Mouse (Mus musculus) kidney, adult 11 months (tissue): ENCODE results near the gene Upk2.

Source experiments
- DNase-seq: peaks from one replicate; pipeline ENCODE4 v3.0.0; 2022

Upk2 gene

GRCm38 (mm10) chr9:44487441-44487840, 32.7 kb upstream of the Upk2 start:
- DNase-seq: peak; percentile 91

- peak; percentile 75 for DNase-seq
These were observed 32.1 kb upstream of the Upk2 start for GRCm38 (mm10) chr9:44486741-44487421.

- DNase-seq: peak; percentile 79
These were observed 31.6 kb upstream of the Upk2 start for GRCm38 (mm10) chr9:44486335-44486734.

- DNase-seq: peak; percentile 69
These were observed 30.9 kb upstream of the Upk2 start for GRCm38 (mm10) chr9:44485516-44486161.

GRCm38 (mm10) chr9:44485105-44485515, 30.3 kb upstream of the Upk2 start:
- DNase-seq: peak; percentile 47

- DNase-seq: peak; percentile 33
These were observed 29.7 kb upstream of the Upk2 start for GRCm38 (mm10) chr9:44484311-44485104.

- DNase-seq: peak; percentile 87
These were observed 28.8 kb upstream of the Upk2 start for GRCm38 (mm10) chr9:44483510-44484044.

- no peak for DNase-seq
These were observed 28.3 kb upstream of the Upk2 start for GRCm38 (mm10) chr9:44483041-44483509.

- peak; percentile 93 for DNase-seq
These were observed 27.8 kb upstream of the Upk2 start, which contains the start of gene Bcl9l for GRCm38 (mm10) chr9:44482552-44482951. Gene Bcl9l, plus strand, starts transcription at chr9:44482825.

GRCm38 (mm10) chr9:44482112-44482511, 27.3 kb upstream of the Upk2 start:
- no peak for DNase-seq

- peak; percentile 86 for DNase-seq
These were observed 25.1 kb upstream of the Upk2 start for GRCm38 (mm10) chr9:44479628-44480428.

GRCm38 (mm10) chr9:44478959-44479605, 24.3 kb upstream of the Upk2 start:
- peak; percentile 85 for DNase-seq

GRCm38 (mm10) chr9:44478229-44478921, 23.6 kb upstream of the Upk2 start:
- peak; percentile 73 for DNase-seq

GRCm38 (mm10) chr9:44477339-44478228, 22.8 kb upstream of the Upk2 start:
- peak; percentile 81 for DNase-seq

- no peak for DNase-seq
These were observed 21.2 kb upstream of the Upk2 start for GRCm38 (mm10) chr9:44475936-44476335.

- DNase-seq: no peak
These were observed 19.6 kb upstream of the Upk2 start for GRCm38 (mm10) chr9:44474327-44474726.

- no peak for DNase-seq
These were observed 18.4 kb upstream of the Upk2 start for GRCm38 (mm10) chr9:44473184-44473583.

- DNase-seq: no peak
These were observed 14.0 kb upstream of the Upk2 start for GRCm38 (mm10) chr9:44468800-44469199.

GRCm38 (mm10) chr9:44468224-44468623, 13.4 kb upstream of the Upk2 start:
- DNase-seq: peak; percentile 64

GRCm38 (mm10) chr9:44461950-44462349, 7.2 kb upstream of the Upk2 start:
- no peak for DNase-seq
